Mouse (Mus musculus) heart, embryonic 14.5 days (tissue): ENCODE measurements at regions not wholly inside any gene's neighbourhood (a gene's known extent, or its start where the extent isn't known, plus 50 kb on each side); places are given as distances from the start of the nearest gene placed in this dataset.

Source experiments
- ATAC-seq: fragments of 200-750 bp; cut with Nextera tagmentation; 2 replicates; pipeline ENCODE4 v1.8.0; 2017; ENCODE audit warnings: low read depth, moderate TSS enrichment; ENCODE audit not compliant: insufficient number of reproducible peaks, insufficient read depth, low FRiP score
- H3K27ac ChIP-seq, 2 experiments: fragments of 200-500 bp in 1 of 2; fragments of 300-500 bp in 1 of 2; sonication (generic) in 1 of 2; replicated peaks in 1 of 2; 2 replicates each; pipeline ENCODE4 v1.5.1; 2012 to 2014; ENCODE audit warnings: low read depth in 2 of 2, low read length in 2 of 2, control low read depth in 1 of 2, mild to moderate bottlenecking in 1 of 2, mixed read lengths in 1 of 2; ENCODE audit not compliant: control insufficient read depth in 1 of 2, insufficient read depth in 1 of 2
- H3K27me3 ChIP-seq: fragments of 300-500 bp; sonication (generic); 2 replicates; pipeline ENCODE4 v1.6.1; 2014; ENCODE audit warnings: mild to moderate bottlenecking, low read length, control low read depth; ENCODE audit not compliant: control insufficient read depth, insufficient read depth
- H3K36me3 ChIP-seq: fragments of 300-500 bp; sonication (generic); 2 replicates; pipeline ENCODE4 v1.6.1; 2014; ENCODE audit warnings: mild to moderate bottlenecking, control low read depth, low read length, mixed read lengths; ENCODE audit not compliant: control insufficient read depth, insufficient read depth
- H3K4me1 ChIP-seq, 2 experiments: fragments of 200-500 bp in 1 of 2; fragments of 300-500 bp in 1 of 2; sonication (generic) in 1 of 2; 2 replicates each; pipeline ENCODE4 v1.6.1; 2012 to 2014; ENCODE audit warnings: low read length in 2 of 2, control low read depth in 1 of 2, mixed read lengths in 1 of 2; ENCODE audit not compliant: control insufficient read depth in 2 of 2, insufficient read depth in 2 of 2
- H3K4me2 ChIP-seq: fragments of 300-500 bp; sonication (generic); 2 replicates; pipeline ENCODE4 v1.6.1; 2014; ENCODE audit warnings: mild to moderate bottlenecking, low read length
- H3K4me3 ChIP-seq, 2 experiments: fragments of 200-500 bp in 1 of 2; fragments of 300-500 bp in 1 of 2; sonication (generic) in 1 of 2; 2 replicates each; pipeline ENCODE4 v1.5.1; 2012 to 2014; ENCODE audit warnings: low read length in 2 of 2, mild to moderate bottlenecking in 2 of 2, control low read depth in 1 of 2, low read depth in 1 of 2, moderate library complexity in 1 of 2; ENCODE audit not compliant: control insufficient read depth in 1 of 2, insufficient read depth in 1 of 2
- H3K9ac ChIP-seq: fragments of 300-500 bp; sonication (generic); 2 replicates; pipeline ENCODE4 v1.6.1; 2014; ENCODE audit warnings: mild to moderate bottlenecking, low read length
- H3K9me3 ChIP-seq: fragments of 300-500 bp; sonication (generic); 2 replicates; pipeline ENCODE4 v1.6.1; 2016; ENCODE audit warnings: low read length, control low read depth; ENCODE audit not compliant: control insufficient read depth
- WGBS: fragments of 180-500 bp; shearing (Covaris S2); extraction: QIAGEN DNeasy Blood & Tissue Kit; methylation state at CpG from one replicate; pipeline ENCODE4 v1.1.7; 2014; 5-methylcytosine and 5-hydroxymethylcytosine counted together

GRCm38 (mm10) chr16:27507212-27507611 lies 118.5 kb downstream of the Ccdc50 start:
- no peak overlapping the region for H3K27ac ChIP-seq
- ATAC-seq, result no peak
- no peaks in the 10 kb centered on the region for H3K9me3 ChIP-seq
- no peak overlapping the region for H3K4me2 ChIP-seq
- no peak overlapping the region for H3K4me3 ChIP-seq
- H3K27me3 ChIP-seq, result no peaks in the 10 kb centered on the region
- H3K9ac ChIP-seq, result no peak overlapping the region
- H3K4me1 ChIP-seq, result no peaks in the 10 kb centered on the region
- WGBS, result 65% methylated on average over 1 of the region's 1 CpGs
- no peaks in the 10 kb centered on the region for H3K36me3 ChIP-seq

- peak overlapping the region; percentile 16; the same call in 1 of the 2 replicates for H3K4me2 ChIP-seq
- 20% methylated on average over 8 of the region's 8 CpGs for WGBS
These were observed 135.0 kb downstream of the Ccdc50 start for GRCm38 (mm10) chr16:27523527-27524121.

GRCm38 (mm10) chr16:27526669-27527068 lies 138.0 kb downstream of the Ccdc50 start:
- WGBS, result 38% methylated on average over 1 of the region's 1 CpGs
- no peak overlapping the region for H3K27ac ChIP-seq
- no peaks in the 10 kb centered on the region for H3K36me3 ChIP-seq
- ATAC-seq, result no peak
- H3K9me3 ChIP-seq, result no peaks in the 10 kb centered on the region
- no peak overlapping the region for H3K4me3 ChIP-seq
- no peak overlapping the region for H3K4me2 ChIP-seq
- H3K4me1 ChIP-seq, result peaks cover 0 to 2% of the 10 kb centered on the region in 2 experiments; a peak in 1 of 4 replicates
- no peaks in the 10 kb centered on the region for H3K27me3 ChIP-seq
- H3K9ac ChIP-seq, result no peak overlapping the region

More at GRCm38 (mm10) chr16:27523527-27524121, 135.0 kb downstream of the Ccdc50 start:
- Histone ChIP-seq H3K9me3 (no peaks in the 10 kb centered on the region), H3K4me3 (no peak overlapping the region), H3K27me3 (no peaks in the 10 kb centered on the region), H3K27ac (no peak overlapping the region), H3K9ac (no peak overlapping the region), H3K4me1 (peaks cover 0 to 2% of the 10 kb centered on the region in 2 experiments; a peak in 1 of 4 replicates), H3K36me3 (no peaks in the 10 kb centered on the region)
- ATAC-seq, result no peak

- H3K4me3 ChIP-seq, result no peak overlapping the region
- no peak overlapping the region for H3K4me2 ChIP-seq
- ATAC-seq, result no peak
- no peak overlapping the region for H3K27ac ChIP-seq
- H3K4me1 ChIP-seq, result no peaks in the 10 kb centered on the region
- 85% methylated on average over 4 of the region's 4 CpGs for WGBS
- no peaks in the 10 kb centered on the region for H3K9me3 ChIP-seq
- no peak overlapping the region for H3K9ac ChIP-seq
- H3K27me3 ChIP-seq, result no peaks in the 10 kb centered on the region
- H3K36me3 ChIP-seq, result no peaks in the 10 kb centered on the region
These were observed 142.0 kb downstream of the Ccdc50 start for GRCm38 (mm10) chr16:27530634-27531033.
